Mouse (Mus musculus) hindbrain, embryonic 15.5 days (tissue): ENCODE measurements around the gene Fdxr. TPM values are rescaled to one million over a fixed set of nuclear protein-coding genes. Genes with fewer than 3 reads are reported as not detected.

Experiments used
- ATAC-seq: fragments of 200-750 bp; cut with Nextera tagmentation; 2 replicates; pipeline ENCODE4 v1.8.0; 2017; ENCODE audit warnings: low read depth, moderate number of reproducible peaks, moderate TSS enrichment; ENCODE audit not compliant: low FRiP score
- H3K27ac ChIP-seq: fragments of 300-500 bp; sonication (generic); replicated peaks from 2 replicates; pipeline ENCODE4 v1.5.1; 2015; ENCODE audit warnings: mild to moderate bottlenecking, inconsistent platforms
- H3K27me3 ChIP-seq: fragments of 300-500 bp; sonication (generic); 2 replicates; pipeline ENCODE4 v1.6.1; 2015; ENCODE audit warnings: control low read depth, inconsistent platforms
- H3K36me3 ChIP-seq: fragments of 300-500 bp; sonication (generic); 2 replicates; pipeline ENCODE4 v1.6.1; 2015; ENCODE audit warnings: control low read depth, inconsistent platforms
- H3K4me1 ChIP-seq: fragments of 300-500 bp; sonication (generic); replicated peaks from 2 replicates; pipeline ENCODE4 v1.6.1; 2015; ENCODE audit warnings: control low read depth, inconsistent platforms
- H3K4me2 ChIP-seq: fragments of 300-500 bp; sonication (generic); 2 replicates; pipeline ENCODE4 v1.6.1; 2015; ENCODE audit warnings: moderate library complexity, mild to moderate bottlenecking, inconsistent platforms
- H3K4me3 ChIP-seq: fragments of 300-500 bp; sonication (generic); 2 replicates; pipeline ENCODE4 v1.5.1; 2015; ENCODE audit warnings: mild to moderate bottlenecking, inconsistent platforms
- H3K9ac ChIP-seq: fragments of 300-500 bp; sonication (generic); 2 replicates; pipeline ENCODE4 v1.6.1; 2015; ENCODE audit warnings: inconsistent platforms
- H3K9me3 ChIP-seq: fragments of 300-500 bp; sonication (generic); 2 replicates; pipeline ENCODE4 v1.6.1; 2016; ENCODE audit warnings: control low read depth, inconsistent platforms
- WGBS: fragments of 180-500 bp; shearing (Covaris S2); methylation state at CpG from one replicate; pipeline ENCODE4 v1.1.7; 2015; 5-methylcytosine and 5-hydroxymethylcytosine counted together
- polyA plus RNA-seq: library from polyadenylated mRNA; unstranded; fragments of >200 nt; fragmentation: Nextera tagmentation; extraction: Ambion mirVana; gene quantifications from 2 replicates; pipeline ENCODE4 v1.2.1, GENCODE M21; 2015

Gene Fdxr
- polyA plus RNA-seq, 1 experiment from 2014 or later: 21.3 TPM

DNA sequence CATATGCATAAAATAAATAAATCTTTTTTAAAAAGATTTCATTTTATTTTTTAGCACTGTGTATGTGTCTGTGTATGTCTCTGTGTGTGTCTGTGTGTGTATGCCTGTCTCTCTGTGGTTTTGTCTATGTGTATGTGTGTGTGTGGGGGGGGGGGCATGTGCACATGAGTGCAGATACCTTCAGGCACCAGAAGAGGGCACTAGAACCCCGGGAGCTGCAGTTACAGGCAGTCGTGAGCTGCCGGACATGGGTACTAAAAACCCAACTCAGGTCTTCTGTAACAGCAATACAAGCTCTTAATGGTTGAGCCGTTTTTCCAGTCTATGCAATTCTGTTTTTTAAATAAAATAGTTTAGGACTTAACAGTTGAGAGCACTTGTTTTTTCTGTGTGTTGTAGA, 23.9 kb upstream of the Fdxr start:
- ATAC-seq: no peak
- H3K27me3 ChIP-seq: no peaks in the 10 kb centered on the region
- peaks cover 16% of the 10 kb centered on the region for H3K4me1 ChIP-seq
- H3K4me3 ChIP-seq: no peak overlapping the region
- no peak overlapping the region for H3K27ac ChIP-seq
- H3K9ac ChIP-seq: no peak overlapping the region
- no peak overlapping the region for H3K4me2 ChIP-seq
- WGBS: 84% methylated on average over 4 of the region's 4 CpGs
- H3K9me3 ChIP-seq: no peaks in the 10 kb centered on the region
- no peaks in the 10 kb centered on the region for H3K36me3 ChIP-seq

DNA sequence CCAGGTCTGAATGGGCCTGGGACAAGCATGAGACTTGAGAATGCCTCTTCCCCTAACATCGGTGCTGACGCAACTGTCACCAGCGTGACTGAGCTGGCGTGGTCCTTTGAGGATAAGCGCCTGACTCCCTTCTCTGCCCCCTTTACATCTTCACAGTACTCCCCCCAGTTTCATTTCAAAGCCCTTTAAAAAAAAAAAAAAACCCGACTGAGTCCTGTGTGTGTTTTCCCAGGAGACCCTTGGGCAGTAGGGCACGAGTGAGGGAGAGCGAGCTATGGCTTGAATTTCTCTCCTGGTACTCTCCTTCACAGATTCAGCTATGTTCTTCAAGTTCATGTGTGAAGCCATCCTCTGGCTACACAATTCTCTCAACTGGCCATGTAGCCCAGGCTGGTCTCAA, 21.3 kb upstream of the Fdxr start:
- Histone ChIP-seq H3K9ac (no peak overlapping the region), H3K4me2 (peak overlapping the region; percentile 94; the same call in 1 of the 2 replicates)
- WGBS: 53% methylated on average over 8 of the region's 8 CpGs

DNA sequence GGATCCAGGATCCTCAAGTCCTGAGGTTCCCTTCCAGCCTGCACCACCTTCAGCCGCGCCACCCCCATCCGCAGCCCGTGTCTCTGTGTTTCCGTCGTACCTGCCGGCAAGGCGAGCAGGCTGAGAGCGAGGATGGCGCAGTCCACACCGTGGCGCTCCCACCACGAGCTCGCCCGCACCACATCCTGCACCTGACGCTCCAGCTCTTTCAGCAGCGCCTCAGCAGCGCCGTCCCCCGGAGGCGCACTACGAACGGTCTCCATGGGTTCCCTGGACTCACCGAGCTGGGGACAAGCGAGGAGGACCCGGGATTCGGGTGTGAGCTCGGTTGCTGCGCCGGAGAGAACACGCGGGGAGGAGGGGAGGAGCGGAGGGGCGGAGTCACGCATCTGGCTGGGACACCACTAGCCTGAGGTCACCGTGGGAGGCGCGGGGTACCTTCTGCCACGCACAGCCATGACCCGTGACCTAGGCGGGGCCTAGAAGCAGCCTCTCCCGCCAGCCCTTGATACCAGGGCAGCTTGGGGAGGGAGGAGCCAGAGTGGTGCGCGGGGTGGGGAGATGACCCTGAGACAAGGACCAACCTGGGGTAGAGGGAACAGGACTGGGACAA, 20.5 kb upstream of the Fdxr start, which contains the start of gene Fads6:
Fads6 (minus strand) TSS at position 450 of the 613 bp plus-strand sequence.
- Histone ChIP-seq H3K9ac (peak within 1 kb of the TSS; percentile 62), H3K4me3 (peak within 1 kb of the TSS; percentile 63), H3K27me3 (no peaks in the 10 kb centered on the region), H3K27ac (peak within 1 kb of the TSS; percentile 72), H3K4me2 (peak within 1 kb of the TSS; percentile 94), H3K4me1 (peaks cover 16% of the 10 kb centered on the region), H3K36me3 (no peaks in the 10 kb centered on the region), H3K9me3 (no peaks in the 10 kb centered on the region)
- ATAC-seq: peak; percentile 88
- WGBS: under 1% methylated on average over 44 of the region's 44 CpGs

More for the DNA sequence above, 21.3 kb upstream of the Fdxr start:
- Histone ChIP-seq H3K27me3 (no peaks in the 10 kb centered on the region), H3K36me3 (no peaks in the 10 kb centered on the region), H3K27ac (no peak overlapping the region), H3K4me3 (no peak overlapping the region), H3K9me3 (no peaks in the 10 kb centered on the region), H3K4me1 (peaks cover 16% of the 10 kb centered on the region)
- no peak for ATAC-seq

DNA sequence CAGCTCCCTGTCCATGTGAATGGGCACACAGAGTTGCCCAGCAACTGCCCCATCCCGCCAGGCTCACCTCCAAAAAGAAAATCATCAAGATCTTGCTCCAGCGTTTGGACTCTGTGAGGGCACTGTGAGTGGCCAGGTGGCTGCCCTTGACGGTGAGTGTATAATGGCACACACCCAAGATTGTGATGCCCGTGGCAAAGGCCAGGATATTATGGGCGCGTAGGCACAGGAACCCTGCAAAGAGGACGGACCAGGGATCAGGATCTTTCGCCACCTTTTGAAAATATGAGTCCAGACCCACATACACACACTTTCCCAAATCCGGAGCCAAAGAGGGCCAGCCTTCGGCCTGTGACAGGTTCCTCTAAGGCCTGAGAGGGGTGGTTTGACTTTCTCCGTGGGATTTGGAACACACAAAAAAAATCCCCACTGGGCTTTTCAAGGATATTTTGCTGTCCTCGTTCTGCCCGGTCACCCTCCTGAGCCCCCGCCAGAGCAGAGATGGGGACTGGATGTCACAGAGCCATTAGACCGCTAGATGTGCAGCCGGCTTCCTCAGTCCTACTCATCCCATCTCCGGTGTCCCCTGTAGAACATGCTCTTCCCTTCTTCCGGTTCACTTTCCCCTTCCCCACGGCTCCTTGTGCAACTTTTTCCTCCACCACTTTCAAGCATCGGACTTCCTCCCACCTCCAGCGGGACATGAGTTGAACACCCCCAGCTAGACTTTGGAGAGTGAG, 19.8 kb upstream of the Fdxr start:
- Histone ChIP-seq H3K27me3 (no peaks in the 10 kb centered on the region), H3K4me1 (peaks cover 16% of the 10 kb centered on the region), H3K36me3 (no peaks in the 10 kb centered on the region), H3K27ac (peak overlapping the region; percentile 72), H3K9me3 (no peaks in the 10 kb centered on the region), H3K4me2 (peak overlapping the region; percentile 94), H3K4me3 (peak overlapping the region; percentile 63), H3K9ac (peak overlapping the region; percentile 62)
- 51% methylated on average over 21 of the region's 21 CpGs for WGBS
- peak; percentile 29; the same call in 1 of the 2 replicates for ATAC-seq

DNA sequence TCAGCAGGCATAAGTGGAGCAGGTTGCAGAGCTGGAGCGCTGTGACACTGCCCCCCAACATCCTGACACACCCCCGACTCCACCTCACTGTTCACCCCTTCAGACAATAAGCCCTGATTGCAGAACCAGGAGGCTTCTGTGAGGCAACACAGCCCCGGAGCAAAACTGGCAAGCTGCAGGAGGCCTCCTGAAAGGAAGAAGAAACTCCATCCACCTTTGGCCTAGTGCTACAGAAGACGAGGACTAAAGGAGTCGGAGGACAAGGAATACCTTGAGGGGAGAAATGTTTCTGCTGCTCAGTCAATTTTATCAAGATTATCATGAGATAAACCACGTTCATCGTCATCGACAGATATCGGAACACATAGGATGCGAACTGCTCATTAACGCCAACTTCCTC, 19.1 kb upstream of the Fdxr start:
- no peak for ATAC-seq
- H3K27ac ChIP-seq: no peak overlapping the region
- no peaks in the 10 kb centered on the region for H3K27me3 ChIP-seq
- H3K9me3 ChIP-seq: no peaks in the 10 kb centered on the region
- no peak overlapping the region for H3K4me2 ChIP-seq
- no peak overlapping the region for H3K4me3 ChIP-seq
- H3K4me1 ChIP-seq: peaks cover 16% of the 10 kb centered on the region
- 90% methylated on average over 11 of the region's 11 CpGs for WGBS
- H3K9ac ChIP-seq: no peak overlapping the region
- H3K36me3 ChIP-seq: no peaks in the 10 kb centered on the region

DNA sequence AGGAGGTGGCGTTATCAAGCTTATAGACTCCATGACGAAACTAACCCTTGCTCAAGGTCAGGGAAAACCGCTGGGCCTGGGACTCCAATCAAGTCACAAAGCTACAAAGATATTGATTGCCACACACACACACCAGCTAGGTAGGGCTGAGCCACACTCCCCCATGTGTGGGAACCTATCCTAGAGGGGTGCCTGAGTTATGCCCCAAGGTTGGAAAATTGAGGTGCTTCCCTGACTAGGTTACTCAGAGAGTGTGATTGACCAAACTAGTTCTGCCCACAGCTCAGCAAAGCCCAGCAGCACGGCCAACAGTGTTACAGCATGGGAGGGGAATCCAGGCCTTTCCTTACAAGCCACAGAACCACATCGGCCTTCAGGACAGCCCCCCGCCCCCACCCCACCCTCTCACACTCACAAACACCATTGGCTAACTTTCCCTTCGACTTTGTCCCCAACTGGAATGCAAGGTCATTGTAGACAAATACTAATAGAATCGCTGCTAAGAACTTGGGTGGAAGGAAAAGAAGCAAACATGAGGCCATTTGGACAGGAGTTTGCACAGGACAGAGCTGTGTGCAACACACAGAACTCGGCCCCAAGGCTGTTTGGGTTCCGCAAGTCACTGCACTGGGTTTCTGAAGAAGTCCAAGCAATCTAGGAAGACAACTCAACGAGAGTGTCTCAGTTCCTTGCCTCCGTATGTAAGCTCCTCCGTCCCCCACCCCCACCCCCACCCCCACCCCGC, 16.0 kb upstream of the Fdxr start:
- Histone ChIP-seq H3K4me3 (no peak overlapping the region), H3K27ac (no peak overlapping the region), H3K4me2 (no peak overlapping the region), H3K27me3 (no peaks in the 10 kb centered on the region), H3K36me3 (no peaks in the 10 kb centered on the region), H3K9me3 (no peaks in the 10 kb centered on the region), H3K9ac (no peak overlapping the region), H3K4me1 (peaks cover 15% of the 10 kb centered on the region)
- ATAC-seq: no peak
- WGBS: 74% methylated on average over 14 of the region's 14 CpGs

DNA sequence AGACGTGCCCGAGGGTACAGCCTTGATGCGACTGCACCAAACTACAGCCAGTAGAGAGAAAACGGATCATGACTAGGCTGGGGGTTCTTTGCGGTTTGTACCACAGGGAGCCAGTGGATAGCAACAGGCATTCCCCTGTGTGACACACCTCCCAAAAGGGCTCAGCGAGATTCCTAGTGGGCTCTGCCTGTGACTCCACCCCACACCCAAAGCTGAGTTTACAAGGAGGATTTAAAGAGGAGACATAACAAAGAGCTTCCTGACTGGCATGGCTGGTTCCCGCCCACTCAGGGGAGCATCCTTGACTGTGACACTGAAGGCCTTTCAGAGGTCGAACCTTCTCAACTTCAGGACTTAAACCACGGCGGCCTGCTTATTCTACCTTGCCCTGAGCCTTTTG, 14.7 kb upstream of the Fdxr start:
- Histone ChIP-seq H3K36me3 (no peaks in the 10 kb centered on the region), H3K27me3 (no peaks in the 10 kb centered on the region), H3K9ac (no peak overlapping the region), H3K27ac (no peak overlapping the region), H3K9me3 (no peaks in the 10 kb centered on the region), H3K4me2 (no peak overlapping the region), H3K4me3 (no peak overlapping the region), H3K4me1 (peaks cover 7% of the 10 kb centered on the region; the same call in 1 of the 2 replicates)
- WGBS: 82% methylated on average over 10 of the region's 10 CpGs
- ATAC-seq: no peak

DNA sequence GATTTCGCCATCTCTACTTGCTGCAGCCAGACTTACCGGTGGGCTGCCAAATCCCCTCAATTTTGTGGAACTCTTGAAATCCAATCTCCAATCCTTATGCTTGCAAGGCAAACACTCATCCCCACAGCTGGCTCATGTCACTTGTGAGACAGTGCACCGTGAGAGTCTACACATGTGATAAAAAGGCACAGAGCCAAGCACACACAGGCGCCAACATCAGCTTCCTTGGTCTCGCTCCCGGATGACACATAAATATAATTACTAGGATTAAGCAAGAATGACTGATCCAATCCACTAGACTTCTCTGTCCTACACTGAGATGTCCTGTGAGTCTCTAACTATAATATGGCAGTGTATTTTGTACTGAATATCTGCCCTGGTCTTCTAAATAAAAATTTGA, 14.1 kb upstream of the Fdxr start:
- Histone ChIP-seq H3K27me3 (no peaks in the 10 kb centered on the region), H3K9ac (no peak overlapping the region), H3K4me2 (no peak overlapping the region), H3K4me1 (0 out of 2 replicates have a peak, but pooled peaks cover 5% of the 10 kb centered on the region), H3K36me3 (no peaks in the 10 kb centered on the region), H3K4me3 (no peak overlapping the region), H3K9me3 (no peaks in the 10 kb centered on the region), H3K27ac (no peak overlapping the region)
- WGBS: 77% methylated on average over 6 of the region's 6 CpGs
- ATAC-seq: no peak

DNA sequence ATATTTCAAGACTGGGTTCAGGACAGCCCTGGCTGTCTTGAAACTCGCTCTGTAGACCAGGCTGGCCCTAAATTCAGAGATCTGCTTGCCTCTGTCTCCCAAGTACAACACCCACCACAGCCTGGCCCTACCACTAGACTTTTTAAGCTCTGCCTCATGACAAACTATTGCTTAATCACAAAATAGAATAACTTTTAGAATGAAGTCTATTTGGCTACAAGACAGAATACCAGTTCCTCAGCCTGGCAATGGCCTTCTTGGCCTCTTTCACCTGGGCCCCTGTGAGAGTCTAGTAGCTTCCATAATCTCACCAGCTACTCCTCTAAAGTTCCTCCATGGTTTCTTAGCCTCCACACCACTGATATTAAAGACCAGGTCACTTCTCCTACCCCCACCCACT, 13.5 kb upstream of the Fdxr start:
- 0 out of 2 replicates have a peak, but pooled peaks cover 5% of the 10 kb centered on the region for H3K4me1 ChIP-seq
- H3K36me3 ChIP-seq: no peaks in the 10 kb centered on the region
- no peak overlapping the region for H3K27ac ChIP-seq
- H3K9me3 ChIP-seq: no peaks in the 10 kb centered on the region
- no peak overlapping the region for H3K4me2 ChIP-seq
- ATAC-seq: no peak
- no peak overlapping the region for H3K9ac ChIP-seq
- WGBS: 83% methylated on average over 1 of the region's 1 CpGs
- H3K27me3 ChIP-seq: no peaks in the 10 kb centered on the region
- no peak overlapping the region for H3K4me3 ChIP-seq

DNA sequence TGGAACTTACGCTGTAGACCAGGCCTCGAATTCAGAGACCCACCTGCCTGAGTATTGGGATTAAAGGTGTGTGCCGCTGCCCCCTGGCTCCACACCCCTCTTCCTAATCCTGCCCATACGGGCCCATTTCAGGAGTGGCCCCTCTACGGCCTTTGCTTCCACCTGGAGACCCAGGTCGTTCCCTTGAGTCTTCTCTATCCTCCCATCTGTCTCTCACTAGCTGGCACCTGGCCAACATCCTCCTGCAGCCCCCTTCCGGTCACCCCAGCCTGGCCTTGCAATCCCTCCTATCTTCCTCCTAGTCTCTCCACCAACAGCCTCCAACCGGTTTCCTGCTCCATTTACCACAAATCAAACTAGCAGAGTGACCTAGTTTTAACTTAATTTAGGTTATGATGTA, 13.0 kb upstream of the Fdxr start:
- no peaks in the 10 kb centered on the region for H3K27me3 ChIP-seq
- 85% methylated on average over 8 of the region's 8 CpGs for WGBS
- H3K9me3 ChIP-seq: no peaks in the 10 kb centered on the region
- H3K4me1 ChIP-seq: 0 out of 2 replicates have a peak, but pooled peaks cover 5% of the 10 kb centered on the region
- no peak overlapping the region for H3K4me2 ChIP-seq
- no peak overlapping the region for H3K9ac ChIP-seq
- no peak overlapping the region for H3K4me3 ChIP-seq
- no peaks in the 10 kb centered on the region for H3K36me3 ChIP-seq
- no peak for ATAC-seq
- H3K27ac ChIP-seq: no peak overlapping the region

DNA sequence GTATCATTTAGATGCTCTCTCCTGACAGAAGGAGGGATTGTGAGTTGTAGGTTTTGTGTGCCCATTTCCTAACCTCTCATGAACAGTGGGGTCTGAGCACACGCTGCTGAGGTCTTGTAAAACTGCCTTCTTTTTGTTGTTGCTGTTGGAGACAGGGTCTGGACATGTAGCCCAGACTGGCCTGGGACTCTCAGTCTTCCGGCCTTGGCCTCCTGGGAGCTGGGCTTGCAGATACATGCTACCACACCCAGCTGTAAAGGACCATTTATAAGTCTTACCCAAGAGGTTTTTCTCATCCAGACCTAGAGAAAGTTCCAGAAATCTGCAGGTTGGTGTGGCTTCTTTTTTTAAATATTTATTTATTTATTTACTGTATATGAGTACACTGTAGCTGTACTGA, 11.5 kb upstream of the Fdxr start:
- ATAC-seq: no peak
- 84% methylated on average over 2 of the region's 2 CpGs for WGBS
- Histone ChIP-seq H3K9me3 (no peaks in the 10 kb centered on the region), H3K4me3 (no peak overlapping the region), H3K4me2 (no peak overlapping the region), H3K36me3 (no peaks in the 10 kb centered on the region), H3K27ac (no peak overlapping the region), H3K9ac (no peak overlapping the region), H3K27me3 (no peaks in the 10 kb centered on the region), H3K4me1 (0 out of 2 replicates have a peak, but pooled peaks cover 5% of the 10 kb centered on the region)

DNA sequence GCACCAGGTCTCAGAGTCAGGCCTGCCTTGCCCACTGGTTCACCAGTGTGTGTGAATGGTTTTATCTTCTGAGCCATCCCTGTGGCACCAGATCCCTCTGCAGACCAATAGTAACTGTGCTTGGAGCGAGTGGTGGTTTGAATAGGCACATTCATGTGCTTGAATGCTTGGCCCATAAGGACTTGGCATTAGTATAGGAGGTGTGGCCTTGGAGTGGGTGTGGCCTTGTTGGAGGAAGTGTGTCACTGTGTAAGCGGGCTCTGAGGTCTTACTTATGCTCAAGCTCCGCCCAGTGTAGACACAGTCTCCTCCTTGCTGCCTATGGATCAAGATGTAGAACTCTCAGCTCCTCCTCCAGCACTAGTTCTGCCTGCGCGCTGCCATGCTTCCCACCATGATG, 10.5 kb upstream of the Fdxr start:
- Histone ChIP-seq H3K4me1 (0 out of 2 replicates have a peak, but pooled peaks cover 5% of the 10 kb centered on the region), H3K9ac (no peak overlapping the region), H3K9me3 (no peaks in the 10 kb centered on the region), H3K4me3 (no peak overlapping the region), H3K27ac (no peak overlapping the region), H3K36me3 (no peaks in the 10 kb centered on the region), H3K27me3 (no peaks in the 10 kb centered on the region), H3K4me2 (no peak overlapping the region)
- no peak for ATAC-seq
- WGBS: 84% methylated on average over 5 of the region's 5 CpGs
